10 mouse cellular contexts compared by ENCODE assay signal in genomic region chr5:37241224-37241623, GRCm38 (mm10). TPM values are rescaled to one million over a fixed set of nuclear protein-coding genes. Genes with fewer than 3 reads are reported as not detected.
DNase-seq lines count a peak whose midpoint lies in the region; ATAC-seq and TF ChIP-seq lines count a peak whose summit lies in the region.
"Had no signal": no experiment of that assay in that cellular context is flagged by ENCODE, and none has a peak within 500 bp of the region (broad histone marks: within the 10 kb centered on the region; RNA-seq: fewer than 3 reads in every experiment).

No protein-coding gene starts in this region.

- no peak for TF ChIP-seq CTCF in kidney, postnatal 0 days (IDR thresholded peaks at IDR 0.05; ENCODE audit: low read depth)
- TF ChIP-seq CTCF in midbrain, postnatal 0 days (IDR thresholded peaks at IDR 0.05): no peak

- no peak overlapping the region for H3K4me3 ChIP-seq in kidney, postnatal 0 days (replicated peaks; ENCODE audit: low read depth, low read length)
- H3K4me3 ChIP-seq in embryonic facial prominence, embryonic 13.5 days: peak overlapping the region; percentile 45
- H3K4me3 ChIP-seq in hindbrain, embryonic 14.5 days (replicated peaks; ENCODE audit: low read length): peak overlapping the region; percentile 90
- peak overlapping the region; percentile 90 for H3K4me3 ChIP-seq in midbrain, postnatal 0 days (ENCODE audit: low read depth, low read length)

- no peaks in the 10 kb centered on the region for H3K9me3 ChIP-seq in kidney, postnatal 0 days (replicated peaks; ENCODE audit: low read length)
- H3K9me3 ChIP-seq in embryonic facial prominence, embryonic 13.5 days: no peaks in the 10 kb centered on the region
- no peaks in the 10 kb centered on the region for H3K9me3 ChIP-seq in hindbrain, embryonic 14.5 days (ENCODE audit: control insufficient read depth, low read length)
- no peaks in the 10 kb centered on the region for H3K9me3 ChIP-seq in midbrain, postnatal 0 days (ENCODE audit: low read length)

- no peak overlapping the region for H3K9ac ChIP-seq in kidney, postnatal 0 days (ENCODE audit: low read depth, low read length)
- no peak overlapping the region for H3K9ac ChIP-seq in embryonic facial prominence, embryonic 13.5 days
- peak overlapping the region; percentile 97 for H3K9ac ChIP-seq in hindbrain, embryonic 14.5 days
- peak overlapping the region; percentile 96 for H3K9ac ChIP-seq in midbrain, postnatal 0 days (replicated peaks; ENCODE audit: low read length, poor library complexity, severe bottlenecking)

- peaks cover 58% of the 10 kb centered on the region for H3K27me3 ChIP-seq in kidney, postnatal 0 days (ENCODE audit: insufficient read depth, low read length)
- peaks cover 77% of the 10 kb centered on the region for H3K27me3 ChIP-seq in embryonic facial prominence, embryonic 13.5 days
- peaks cover 6% of the 10 kb centered on the region; the same call in 1 of the 2 replicates for H3K27me3 ChIP-seq in hindbrain, embryonic 14.5 days (ENCODE audit: control insufficient read depth, insufficient read depth, low read length)
- H3K27me3 ChIP-seq in midbrain, postnatal 0 days (ENCODE audit: insufficient read depth, low read length): no peaks in the 10 kb centered on the region

- no peaks in the 10 kb centered on the region for H3K36me3 ChIP-seq in kidney, postnatal 0 days (ENCODE audit: insufficient read depth, low read length)
- no peaks in the 10 kb centered on the region for H3K36me3 ChIP-seq in embryonic facial prominence, embryonic 13.5 days
- no peaks in the 10 kb centered on the region for H3K36me3 ChIP-seq in hindbrain, embryonic 14.5 days (replicated peaks; ENCODE audit: control insufficient read depth, insufficient read depth)
- no peaks in the 10 kb centered on the region for H3K36me3 ChIP-seq in midbrain, postnatal 0 days (ENCODE audit: insufficient read depth, low read length)

- H3K4me2 ChIP-seq in kidney, postnatal 0 days (ENCODE audit: low read length): peak overlapping the region; percentile 55; the same call in 1 of the 2 replicates
- peak overlapping the region; percentile 84 for H3K4me2 ChIP-seq in embryonic facial prominence, embryonic 13.5 days
- H3K4me2 ChIP-seq in hindbrain, embryonic 14.5 days (replicated peaks): peak overlapping the region; percentile 94
- peak overlapping the region; percentile 85 for H3K4me2 ChIP-seq in midbrain, postnatal 0 days (ENCODE audit: low read depth, low read length, poor library complexity, severe bottlenecking)

- WGBS in kidney, postnatal 0 days: 17% methylated on average over 9 of the region's 9 CpGs
- 11% methylated on average over 9 of the region's 9 CpGs for WGBS in embryonic facial prominence, embryonic 13.5 days
- WGBS in hindbrain, embryonic 14.5 days: 6% methylated on average over 9 of the region's 9 CpGs
- WGBS in midbrain, postnatal 0 days: 7% methylated on average over 9 of the region's 9 CpGs

- H3K4me1 ChIP-seq in kidney, postnatal 0 days (replicated peaks; ENCODE audit: insufficient read depth, low read length): peaks cover 12% of the 10 kb centered on the region
- H3K4me1 ChIP-seq in embryonic facial prominence, embryonic 13.5 days: peaks cover 21% of the 10 kb centered on the region
- peaks cover 17% of the 10 kb centered on the region for H3K4me1 ChIP-seq in hindbrain, embryonic 14.5 days (replicated peaks; ENCODE audit: control insufficient read depth, insufficient read depth, low read length)
- peaks cover 8% of the 10 kb centered on the region; the same call in 1 of the 2 replicates for H3K4me1 ChIP-seq in midbrain, postnatal 0 days (ENCODE audit: insufficient read depth, low read length)

- H3K27ac ChIP-seq in kidney, postnatal 0 days: no peak overlapping the region
- H3K27ac ChIP-seq in embryonic facial prominence, embryonic 13.5 days: no peak overlapping the region
- peak overlapping the region; percentile 99 for H3K27ac ChIP-seq in hindbrain, embryonic 14.5 days
- peak overlapping the region; percentile 97 for H3K27ac ChIP-seq in midbrain, postnatal 0 days (ENCODE audit: low read depth, low read length)
- H3K27ac ChIP-seq: macrophage had no signal

- ATAC-seq in kidney, postnatal 0 days (replicated peaks; ENCODE audit: low FRiP score, low read depth): no peak
- ATAC-seq in embryonic facial prominence, embryonic 13.5 days (ENCODE audit: insufficient number of reproducible peaks, insufficient read depth, low FRiP score, low TSS enrichment, low read depth): no peak
- ATAC-seq in hindbrain, embryonic 14.5 days (ENCODE audit: low FRiP score): peak; percentile 5; the same call in 1 of the 2 replicates
- 0 out of 2 replicates have a peak, but pooled peaks have one; percentile 1 for ATAC-seq in midbrain, postnatal 0 days (ENCODE audit: low FRiP score)

- DNase-seq in kidney, postnatal 0 days (ENCODE audit: low spot score): no peak
- DNase-seq in kidney, postnatal 14 days: no peak
- no peak for DNase-seq in hindbrain, embryonic 14.5 days (ENCODE audit: low spot score)
- no peak for DNase-seq in midbrain, postnatal 0 days (ENCODE audit: low spot score)
- DNase-seq in thymus, postnatal 14 days: no peak
- no peak for DNase-seq in thymus, adult 18-20 months
- no peak for DNase-seq in lung, adult 18-20 months
- DNase-seq: gastrocnemius, postnatal 25 days had no signal

RNA-seq across cellular contexts. Expression of gene Crmp1, which starts 0.5 kb away (rescaled TPM):
- polyA plus RNA-seq in kidney, postnatal 0 days (2015; fragmentation: Nextera tagmentation; extraction: Ambion mirVana): 2.6 and 2.8 TPM in 2 replicates
- 23.5 and 26.4 TPM in 2 replicates for polyA plus RNA-seq in embryonic facial prominence, embryonic 13.5 days (2015; fragmentation: Nextera tagmentation; extraction: Ambion mirVana)
- 907 and 1,000 TPM in 2 replicates for polyA plus RNA-seq in hindbrain, embryonic 14.5 days (2014; fragmentation: Nextera tagmentation; extraction: Ambion mirVana)
- total RNA-seq in midbrain, postnatal 0 days (2014; rRNA removed): 954 and 1,050 TPM in 2 replicates
- 851 and 872 TPM in 2 replicates for polyA plus RNA-seq in midbrain, postnatal 0 days (2015; fragmentation: Nextera tagmentation; extraction: Ambion mirVana)
- polyA plus RNA-seq: macrophage had no signal

Comparison
In these comparisons a context has a peak if more than half of its experiments do, and no peak if none do; other contexts are left out.
1. ATAC-seq: peak in hindbrain, embryonic 14.5 days (single experiment) and midbrain, postnatal 0 days (single experiment); none in kidney, postnatal 0 days (single experiment) and embryonic facial prominence, embryonic 13.5 days (single experiment).
2. H3K27ac ChIP-seq: peak in hindbrain, embryonic 14.5 days (single experiment) and midbrain, postnatal 0 days (single experiment); none in kidney, postnatal 0 days (single experiment) and embryonic facial prominence, embryonic 13.5 days (single experiment).
3. H3K9ac ChIP-seq: peak in hindbrain, embryonic 14.5 days (single experiment) and midbrain, postnatal 0 days (single experiment); none in kidney, postnatal 0 days (single experiment) and embryonic facial prominence, embryonic 13.5 days (single experiment).
4. RNA of gene Crmp1, which starts 0.5 kb away (polyA plus RNA-seq): 907 to 1,000 TPM in hindbrain, embryonic 14.5 days and 851 to 872 TPM in midbrain, postnatal 0 days; 23.5 to 26.4 TPM in embryonic facial prominence, embryonic 13.5 days and 2.6 to 2.8 TPM in kidney, postnatal 0 days; every median in the first group is over 10 times any median in the second.
5. Peak in every context shown above with its lines, with median percentiles within 50 percentile points of each other: H3K4me2 ChIP-seq.